Mouse (Mus musculus) liver, adult 2 months (tissue): ENCODE results near the gene Hpse2.

Experiments used
- CTCF ChIP-seq: fragments of 200-500 bp; IDR thresholded peaks from 2 replicates; pipeline ENCODE4 v1.5.1; 2011; ENCODE audit warnings: low read depth, low read length, control low read depth
- POLR2A ChIP-seq: fragments of 200-500 bp; IDR thresholded peaks from 2 replicates; pipeline ENCODE4 v1.6.1; 2011; ENCODE audit warnings: low read length, control low read depth; ENCODE audit not compliant: insufficient read depth; ENCODE audit errors: extremely low read depth

- TF ChIP-seq CTCF (no peak), POLR2A (no peak)
These were observed 144.2 kb downstream of the Hpse2 start for GRCm38 (mm10) chr19:43243993-43244392.
